29 mouse cellular contexts compared by ENCODE assay signal in the genomic region with DNA sequence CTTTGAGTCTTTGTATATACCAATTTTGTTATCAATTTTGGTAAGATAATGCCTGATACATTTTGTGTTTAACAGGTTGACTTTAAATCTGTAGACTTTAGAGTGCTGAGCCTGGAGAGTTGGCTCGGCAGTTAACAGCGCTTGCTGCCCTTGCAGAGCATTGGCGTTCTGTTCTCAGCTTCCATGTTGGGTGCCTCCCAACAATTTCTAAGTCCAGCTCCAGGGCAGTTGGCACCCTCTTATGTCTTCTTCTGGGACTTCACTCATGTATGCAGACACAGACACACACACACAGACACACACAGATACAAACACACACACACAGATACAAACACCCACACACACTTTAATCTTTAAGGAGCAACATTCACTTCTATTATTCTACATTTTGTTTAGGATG.
"Had no signal": no experiment of that assay in that cellular context is flagged by ENCODE, and none has a peak within 500 bp of the region (broad histone marks: within the 10 kb centered on the region; RNA-seq: fewer than 3 reads in every experiment).

No protein-coding gene starts in this region.

- H3K27ac ChIP-seq: heart, embryonic 13.5 days; heart, embryonic 15.5 days; hindbrain, embryonic 10.5 days; hindbrain, embryonic 12.5 days; hindbrain, embryonic 13.5 days; hindbrain, embryonic 14.5 days; hindbrain, embryonic 15.5 days; hindbrain, postnatal 0 days; intestine, embryonic 15.5 days; kidney, embryonic 15.5 days; kidney, postnatal 0 days; layer of hippocampus, adult 2 months; left cerebral cortex, adult 2 months had no signal

- H3K4me3 ChIP-seq: heart, embryonic 13.5 days; heart, embryonic 15.5 days; hindbrain, embryonic 10.5 days; hindbrain, embryonic 12.5 days; hindbrain, embryonic 13.5 days; hindbrain, embryonic 15.5 days; intestine, embryonic 15.5 days; kidney, embryonic 15.5 days; layer of hippocampus, adult 2 months; left cerebral cortex, adult 2 months had no signal

- DNase-seq: heart, postnatal 10 days; heart, postnatal 14 days; heart, postnatal 36 days; heart, postnatal 4 days; kidney, adult 11 months; kidney, adult 18-20 months; kidney, adult 2 months; kidney, adult 8-10 months; kidney, adult 9 months; kidney, postnatal 10 days; kidney, postnatal 14 days; kidney, postnatal 25 days; kidney, postnatal 36 days; kidney, postnatal 4 days; layer of hippocampus, adult 9-11 months; layer of hippocampus, postnatal 36 days had no signal
